Mouse (Mus musculus) spleen, adult 18-20 months (tissue): ENCODE data around the gene Lsamp.

Experiments used
- DNase-seq, 2 experiments: peaks; one replicate each; pipeline ENCODE4 v3.0.0; 2022; ENCODE audit warnings: mixed read lengths in 2 of 2

Lsamp gene

DNA sequence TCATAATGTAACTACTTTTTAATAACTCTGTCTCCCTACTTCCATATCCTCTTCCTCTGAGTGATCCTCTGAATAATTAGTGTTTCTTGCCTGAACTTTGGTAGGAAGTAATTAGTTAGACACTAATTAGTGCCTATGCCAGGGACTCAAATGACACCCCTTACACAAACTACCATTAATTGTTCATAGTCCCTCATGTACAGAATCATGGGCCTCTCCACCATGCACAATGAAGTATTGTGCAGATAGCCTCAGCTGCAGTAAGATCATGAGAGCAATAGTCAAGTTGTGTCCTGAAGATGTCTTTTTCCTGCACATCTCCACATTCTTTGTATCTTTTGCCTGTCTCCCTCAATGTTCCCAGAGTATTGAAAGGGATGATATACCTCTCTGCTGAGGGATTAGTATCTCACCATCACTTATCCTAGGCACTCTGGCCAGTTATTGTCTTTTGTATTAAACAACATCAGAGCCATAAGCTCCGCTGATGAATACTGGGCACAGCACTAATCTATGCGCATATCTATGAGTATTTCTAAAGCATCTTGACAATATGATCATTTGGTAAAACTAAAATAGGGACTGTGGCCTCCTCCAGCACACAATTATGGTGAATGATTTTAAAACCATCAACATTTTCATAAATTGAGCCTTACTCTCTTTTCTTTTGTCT is 1292.0 kb downstream of the Lsamp start:
- DNase-seq = no peak

DNA sequence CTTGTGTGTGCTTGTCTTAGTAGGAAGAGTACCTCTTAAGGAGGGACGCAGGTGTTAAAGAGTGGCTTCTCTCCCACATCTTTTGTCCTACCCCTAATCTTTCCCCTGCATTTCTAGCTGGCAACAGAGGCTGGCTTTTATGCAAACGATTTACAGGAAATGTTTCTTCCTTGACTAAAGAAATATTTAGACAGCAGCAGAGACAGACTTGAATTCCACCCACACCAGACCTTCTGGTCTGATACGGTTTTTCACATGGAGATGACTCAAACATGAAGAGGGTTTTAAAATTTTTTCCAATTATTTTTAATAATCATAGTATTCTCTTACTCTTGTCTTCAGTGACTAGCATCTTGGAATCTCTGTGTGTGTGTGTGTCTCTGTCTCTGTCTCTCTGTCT is 1333.8 kb downstream of the Lsamp start:
- DNase-seq = no peak

DNA sequence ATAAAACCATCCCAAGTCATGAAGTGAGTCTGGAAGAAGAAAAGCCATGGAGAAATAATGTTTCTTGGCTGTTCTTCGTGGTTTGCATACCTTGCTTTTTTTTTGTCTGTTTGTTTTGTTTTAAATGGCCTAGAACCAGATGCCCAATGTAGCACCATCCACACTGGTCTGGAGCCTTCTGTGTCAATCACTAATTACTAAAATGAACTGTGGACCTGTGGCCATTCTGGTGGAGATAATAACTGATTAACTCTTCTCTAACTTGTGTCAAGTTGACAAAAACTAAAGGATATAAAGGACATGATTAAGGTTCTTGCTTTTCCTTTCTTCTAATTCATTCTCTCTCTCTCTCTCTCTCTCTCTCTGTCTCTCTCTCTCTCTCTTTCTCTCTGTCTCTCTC is 1359.3 kb downstream of the Lsamp start:
- no peak for DNase-seq

DNA sequence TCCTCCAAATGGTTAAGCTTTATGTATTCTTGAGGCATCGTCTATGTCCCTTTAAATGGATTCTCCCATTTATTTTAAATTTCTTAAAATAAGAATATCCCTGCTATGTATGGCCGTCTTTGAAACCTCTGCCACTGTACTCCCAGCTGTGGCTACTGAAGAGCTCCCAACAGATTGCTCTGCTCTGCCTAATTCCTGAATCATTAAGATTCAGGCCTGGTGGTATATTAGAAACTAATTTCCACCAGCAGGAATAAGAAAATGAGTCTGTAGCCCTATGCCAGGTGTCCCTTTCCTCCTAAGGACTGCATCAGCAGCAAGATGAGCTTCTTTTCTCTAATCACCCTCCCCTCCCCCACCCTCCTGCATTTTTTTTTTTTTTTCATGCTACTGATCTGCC is 1381.0 kb downstream of the Lsamp start:
- no peak for DNase-seq

DNA sequence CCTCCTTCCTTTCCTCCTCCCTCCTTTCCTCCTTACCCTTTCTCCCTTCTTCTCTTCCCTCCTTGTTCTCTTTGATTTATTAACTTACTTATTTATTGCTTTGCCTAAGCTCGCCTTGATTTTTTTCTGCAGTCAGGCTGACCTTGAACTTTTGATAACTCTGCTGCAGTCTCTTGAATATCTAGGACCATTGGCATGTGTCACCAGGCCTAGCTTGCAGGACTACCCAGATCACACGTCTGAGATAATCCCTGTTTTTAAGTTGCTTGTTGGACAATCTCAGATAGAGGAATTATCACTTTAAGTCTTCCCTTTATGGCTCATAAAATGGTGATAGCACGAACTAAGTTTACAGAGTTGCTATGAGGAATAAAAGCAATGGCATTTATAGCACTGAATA is 1399.5 kb downstream of the Lsamp start:
- DNase-seq = no peak

DNA sequence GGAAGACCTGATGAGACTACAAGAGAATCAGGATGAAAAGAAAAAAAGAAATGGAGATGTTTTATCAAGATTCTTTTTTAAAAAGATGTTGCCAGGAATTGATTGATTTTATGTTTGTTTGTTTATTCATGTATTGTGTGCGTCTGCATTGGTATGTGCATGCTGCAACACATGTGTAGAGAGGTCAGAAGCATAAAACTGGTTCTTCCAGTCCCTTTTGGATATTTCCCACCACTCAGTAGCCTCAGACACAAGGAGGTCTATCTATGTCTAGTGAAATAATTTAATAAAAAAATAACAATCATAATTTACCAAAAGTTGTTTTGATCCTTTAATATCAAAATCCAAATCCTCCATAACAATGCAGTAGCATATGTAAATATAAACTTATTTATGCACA is 1400.1 kb downstream of the Lsamp start:
- no peak for DNase-seq

DNA sequence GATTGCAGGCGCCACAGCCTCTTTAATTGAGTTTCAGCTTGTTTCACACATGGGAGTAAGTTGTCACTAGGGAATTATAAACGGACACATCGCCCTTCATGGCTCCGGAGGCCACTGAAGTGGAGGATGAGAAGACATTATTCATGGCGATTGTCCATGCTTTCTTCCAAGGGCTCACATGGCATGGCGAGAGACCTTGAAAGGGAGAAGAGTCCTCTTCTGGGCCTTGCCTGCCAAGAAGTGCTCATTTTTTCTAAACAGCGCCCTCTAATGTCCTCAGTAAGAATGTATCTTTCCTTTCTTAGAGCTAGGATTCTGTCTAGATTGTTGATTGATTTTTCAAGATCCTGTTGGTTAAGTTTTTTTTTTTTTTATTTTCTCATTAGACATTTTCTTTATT is 1424.7 kb downstream of the Lsamp start:
- DNase-seq = no peak

DNA sequence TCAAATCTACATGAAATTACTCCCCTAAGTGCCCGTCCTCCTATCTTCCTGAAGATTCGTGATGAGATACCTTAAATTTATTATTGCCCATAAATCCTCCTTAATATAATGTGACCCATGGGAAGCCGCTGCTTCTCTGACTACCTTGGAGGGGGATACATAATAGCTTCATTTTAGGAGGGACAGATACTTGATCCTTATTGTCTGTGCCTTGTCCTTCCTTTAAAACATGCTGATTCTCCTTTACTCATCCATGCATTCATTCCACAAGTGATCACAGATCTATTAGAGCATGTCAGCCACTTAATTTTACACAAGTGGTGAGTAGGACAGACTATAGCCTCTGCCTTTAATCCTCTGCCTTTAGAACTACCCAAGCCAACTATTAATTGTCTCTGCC is 1426.5 kb downstream of the Lsamp start:
- no peak for DNase-seq

DNA sequence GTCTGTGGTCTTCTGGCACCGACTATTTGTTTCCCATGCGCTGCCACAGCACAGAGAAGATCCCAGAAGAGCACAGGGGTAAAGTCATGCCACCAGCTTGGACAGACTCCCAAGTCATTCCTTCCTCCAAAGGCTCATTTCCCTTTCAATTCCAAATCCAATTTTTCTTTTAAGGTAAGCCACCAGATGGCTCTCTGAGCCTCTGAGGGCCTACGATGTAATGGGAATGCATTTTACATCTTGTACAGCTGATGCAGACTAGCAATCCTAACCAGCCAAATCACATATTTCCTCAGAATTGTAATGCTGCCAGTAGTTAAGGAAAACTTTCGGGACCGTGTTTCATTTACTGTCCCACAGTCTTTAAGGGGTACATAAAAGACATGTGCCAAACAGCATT is 1433.2 kb downstream of the Lsamp start:
- no peak for DNase-seq

DNA sequence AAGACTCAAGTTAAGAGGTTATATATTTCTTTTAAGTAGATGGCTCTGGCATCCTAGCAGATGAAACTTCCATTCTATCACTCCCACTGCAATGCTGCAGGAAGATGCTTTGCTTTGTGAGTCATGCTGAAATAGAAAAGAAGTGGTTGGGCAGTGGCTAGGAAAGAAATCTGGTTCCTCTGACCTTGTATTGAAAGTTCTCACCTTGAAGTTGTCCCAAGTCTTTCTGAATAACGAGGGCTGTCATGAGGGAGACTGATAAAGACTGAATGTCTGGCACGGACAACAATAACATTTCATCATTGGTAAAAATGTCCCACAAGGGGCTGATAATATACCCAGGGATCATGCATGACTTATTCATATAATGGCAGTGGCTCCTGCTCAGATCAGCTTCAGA is 1483.2 kb downstream of the Lsamp start:
- DNase-seq = no peak

DNA sequence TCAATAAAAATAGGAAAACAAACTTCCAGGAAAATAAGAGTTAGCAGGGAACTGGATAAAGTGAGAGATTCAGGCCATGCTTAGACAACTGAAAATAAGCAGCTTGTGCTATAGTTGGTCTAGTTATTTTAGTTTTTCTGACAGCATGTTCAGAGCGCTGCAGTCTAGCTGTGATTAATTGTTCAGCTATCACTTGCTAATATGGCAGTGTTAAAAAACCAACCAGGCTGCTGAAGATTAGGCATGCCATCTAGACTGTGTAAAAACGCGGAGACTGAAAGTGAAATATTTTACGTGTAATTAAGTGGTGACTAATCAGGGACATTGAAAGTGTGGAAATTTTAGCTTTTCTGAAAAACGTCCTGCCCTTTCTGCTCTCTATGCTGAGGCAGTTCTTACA is 1494.5 kb downstream of the Lsamp start:
- no peak for DNase-seq

DNA sequence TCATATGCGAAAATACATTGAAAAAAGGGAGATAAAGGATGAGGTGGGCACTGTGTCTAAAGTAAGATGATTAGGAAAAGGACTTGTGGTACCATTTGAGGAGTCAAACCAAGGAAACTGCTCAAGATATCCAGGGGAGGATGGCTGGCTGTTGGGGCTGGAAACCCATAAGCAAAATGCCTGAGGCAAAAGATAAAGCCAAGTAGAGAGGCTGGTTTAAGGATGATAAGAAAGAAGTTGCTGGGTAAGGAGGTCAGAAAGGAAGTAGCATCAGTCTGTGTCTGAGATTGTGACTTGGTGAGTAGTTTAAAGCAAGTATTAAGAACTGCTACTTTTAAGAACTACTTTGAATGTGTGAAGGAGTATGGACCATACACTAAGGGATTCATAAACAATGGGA is 1497.7 kb downstream of the Lsamp start:
- DNase-seq = no peak

DNA sequence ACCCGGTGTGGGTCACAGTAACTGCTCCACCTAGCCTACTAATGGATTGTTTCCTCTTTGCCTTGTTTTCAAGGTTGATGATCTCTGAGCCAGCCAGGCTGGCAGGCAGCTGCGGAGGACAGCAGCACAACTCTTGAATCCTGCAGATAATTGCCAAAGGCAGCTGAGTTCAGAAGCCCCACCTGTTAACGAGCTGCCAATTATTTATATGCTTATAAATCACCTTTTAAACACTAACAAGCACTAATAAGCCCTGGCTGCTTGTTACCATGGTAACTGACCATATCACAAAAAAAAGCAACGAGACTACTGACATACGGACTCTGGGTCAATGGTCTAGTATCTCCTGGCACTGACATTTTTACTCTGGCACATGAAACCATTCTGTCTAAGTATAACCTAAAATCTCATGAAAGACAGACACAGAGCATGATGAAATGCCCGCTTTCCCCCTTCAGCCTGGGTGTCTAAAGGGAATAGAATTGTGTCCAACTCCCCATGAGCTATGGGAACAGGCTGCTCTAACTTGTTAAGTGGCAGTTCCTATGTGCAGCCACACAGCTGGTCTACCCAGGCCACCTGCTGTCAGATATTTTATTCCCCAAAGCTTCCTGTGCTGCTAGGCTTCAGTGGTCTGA is 1526.9 kb downstream of the Lsamp start:
- no peak for DNase-seq

DNA sequence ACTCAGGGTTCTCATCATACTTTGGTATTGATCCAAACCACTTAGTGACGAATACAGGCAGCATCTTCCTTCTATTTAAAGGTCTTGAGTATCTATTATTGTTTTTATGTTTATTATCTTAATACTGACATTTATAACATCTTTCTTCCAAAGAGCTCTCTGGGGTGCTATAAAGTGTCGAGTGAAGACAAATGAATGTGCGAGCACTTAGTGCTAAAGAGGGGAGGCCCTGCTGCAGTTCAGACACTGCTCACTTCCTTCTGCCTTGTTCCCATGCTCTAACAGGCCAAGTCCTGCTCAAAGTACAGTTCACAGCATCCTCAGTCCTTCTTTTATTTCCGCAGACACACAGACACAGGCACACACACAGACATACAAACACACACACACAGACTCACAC is 1537.4 kb downstream of the Lsamp start:
- DNase-seq = no peak

DNA sequence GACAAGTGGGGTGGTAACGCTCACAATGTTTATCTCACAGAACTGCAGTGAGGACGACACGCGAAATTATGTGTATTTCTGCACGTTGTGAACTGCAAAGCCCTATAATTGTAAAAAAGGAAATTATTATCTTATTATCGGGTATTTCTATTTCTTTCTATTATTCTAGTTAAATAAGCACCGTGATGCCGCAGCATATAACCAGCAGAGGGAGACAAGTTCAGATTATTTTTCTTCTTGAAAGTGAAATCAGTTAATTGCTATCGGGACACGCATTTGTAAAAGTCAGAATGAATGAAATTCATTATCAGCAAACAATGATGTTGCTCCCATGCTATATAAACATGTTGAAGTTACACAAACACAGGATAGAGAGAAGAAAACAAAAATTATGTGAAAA is 1540.1 kb downstream of the Lsamp start:
- DNase-seq = no peak

DNA sequence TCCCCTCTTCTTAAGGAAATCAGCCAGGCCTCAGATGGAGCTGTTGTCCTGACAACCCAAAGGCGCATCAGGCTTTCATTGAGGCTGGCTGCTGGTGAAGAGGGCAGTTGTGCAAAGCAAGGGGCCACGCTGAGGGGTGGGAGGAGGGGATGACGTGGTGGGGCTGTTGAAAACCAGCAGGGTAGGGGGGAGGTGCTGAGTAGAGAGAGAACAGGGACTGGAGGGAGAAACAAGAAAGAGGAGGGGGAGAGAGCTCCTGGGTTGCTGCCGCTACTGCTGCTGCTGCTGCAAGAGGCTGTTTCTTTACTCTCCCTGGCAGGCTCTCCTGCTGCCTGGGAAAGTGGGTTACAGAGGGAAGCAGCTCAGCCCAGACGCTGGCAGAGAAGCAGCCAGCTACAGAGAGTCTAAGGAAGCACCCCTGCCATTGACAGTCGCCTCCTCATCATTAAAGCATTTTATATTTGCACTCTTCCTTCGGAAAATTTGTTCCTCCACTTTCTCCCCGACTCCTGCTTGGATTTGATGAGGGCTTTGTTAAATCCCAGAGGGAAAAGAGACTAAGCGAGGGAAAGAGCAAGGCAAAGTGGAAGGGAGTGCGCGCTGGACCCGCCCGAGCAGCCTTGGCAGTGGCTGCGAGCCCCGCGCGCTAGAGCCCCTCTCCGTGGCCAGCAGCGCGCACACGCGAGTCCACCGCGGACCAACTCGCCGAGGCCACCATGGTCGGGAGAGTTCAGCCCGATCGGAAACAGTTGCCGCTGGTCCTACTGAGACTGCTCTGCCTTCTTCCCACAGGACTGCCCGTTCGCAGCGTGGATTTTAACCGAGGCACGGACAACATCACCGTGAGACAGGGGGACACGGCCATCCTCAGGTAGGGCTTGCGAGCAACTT is 1548.7 kb downstream of the Lsamp start:
- no peak for DNase-seq

DNA sequence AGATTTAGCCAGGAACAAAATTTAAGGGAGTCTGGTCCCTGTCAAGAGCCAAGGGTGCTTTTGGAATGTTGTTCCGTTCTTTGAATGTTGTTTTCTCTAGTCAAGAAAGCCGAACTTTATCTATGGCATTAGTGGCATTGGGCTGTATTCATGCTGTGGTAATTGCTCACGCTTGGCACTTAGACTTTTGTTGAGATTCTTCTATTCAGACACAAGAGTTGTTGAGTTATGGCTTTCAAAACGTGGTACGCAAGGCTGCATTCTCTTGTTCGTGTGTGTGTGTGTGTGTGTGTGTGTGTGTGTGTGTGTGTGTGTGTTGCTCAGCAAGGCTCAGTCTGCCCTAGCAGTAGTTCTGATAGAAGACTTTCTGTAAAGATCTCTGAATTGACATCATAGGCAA is 1549.5 kb downstream of the Lsamp start:
- no peak for DNase-seq

DNA sequence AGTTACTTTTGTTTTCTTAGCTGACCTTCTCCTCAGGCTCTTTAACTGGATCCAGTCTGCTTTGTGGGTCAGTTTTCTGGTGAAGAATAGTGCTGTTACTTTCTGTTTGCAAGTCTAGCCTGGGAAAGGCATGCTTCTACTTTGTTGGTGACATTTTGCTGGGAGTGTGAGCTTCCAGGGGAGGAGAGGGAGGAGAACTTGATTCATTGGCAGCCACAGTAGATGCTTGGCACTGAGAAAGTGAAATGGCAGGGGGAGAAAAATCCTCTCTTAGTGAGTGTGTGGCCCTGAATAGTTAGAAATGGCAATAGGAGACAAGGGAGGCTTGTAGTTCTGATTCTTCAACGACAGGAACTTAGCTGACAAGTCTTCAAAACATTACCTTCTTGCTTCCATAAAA is 1551.6 kb downstream of the Lsamp start:
- no peak for DNase-seq

DNA sequence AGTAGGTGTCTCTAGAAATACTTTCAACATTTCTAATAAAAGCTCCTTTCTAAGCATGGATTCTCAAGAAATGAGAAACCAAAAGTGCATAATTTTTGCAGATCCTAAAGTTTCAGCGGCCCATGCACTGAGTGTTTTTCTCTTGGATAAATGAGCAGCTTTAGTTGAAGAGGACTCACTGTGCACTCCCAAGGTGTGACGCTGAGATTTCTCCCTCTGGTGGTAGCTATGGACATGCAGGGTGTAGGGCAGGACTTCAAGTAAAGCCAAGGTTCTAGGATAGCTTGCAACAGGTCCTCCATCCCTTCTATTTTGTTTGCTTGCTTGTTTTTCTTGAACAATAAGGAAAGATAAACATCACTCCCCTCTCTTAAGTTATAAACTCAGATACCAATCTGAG is 1558.5 kb downstream of the Lsamp start:
- no peak for DNase-seq

DNA sequence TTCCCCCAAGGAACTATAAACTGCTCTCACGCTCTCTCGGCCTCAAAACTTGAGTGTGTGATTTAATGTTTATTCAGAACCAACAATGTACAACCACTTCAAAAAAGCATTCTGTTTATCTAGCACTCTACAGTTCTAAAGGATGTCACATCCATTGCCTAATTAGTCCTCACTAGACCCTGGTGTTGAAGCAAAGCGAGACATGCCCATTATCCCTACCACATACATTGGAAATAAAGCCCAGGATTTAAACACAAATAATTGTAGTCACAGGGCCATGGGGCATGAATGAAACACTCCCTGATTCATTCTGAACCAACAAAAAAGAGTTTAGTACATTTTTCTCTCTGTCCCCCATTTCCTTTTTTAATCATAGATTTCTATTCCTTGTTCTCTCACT is 1567.0 kb downstream of the Lsamp start:
- no peak for DNase-seq

DNA sequence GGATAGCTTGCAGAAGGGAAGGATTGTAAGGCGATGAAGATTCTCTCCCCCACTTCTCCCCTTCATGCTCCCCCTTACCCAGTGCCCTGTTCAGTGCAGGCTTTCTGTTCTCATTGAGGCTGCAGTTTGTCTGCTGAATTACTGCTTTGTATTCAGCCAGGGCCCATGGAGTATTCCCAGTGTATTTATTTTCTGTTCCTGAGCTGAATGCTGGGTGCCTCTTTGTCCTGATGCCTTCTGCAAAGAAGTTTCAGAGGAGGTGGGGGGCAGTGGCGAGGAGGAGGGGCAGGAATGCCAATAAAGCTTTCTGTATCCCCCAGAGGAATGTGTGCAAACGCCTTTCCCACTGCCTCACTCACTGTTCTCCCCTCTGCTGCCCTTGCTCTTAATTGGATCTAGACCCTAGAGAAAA is 1567.7 kb downstream of the Lsamp start:
- DNase-seq = no peak

DNA sequence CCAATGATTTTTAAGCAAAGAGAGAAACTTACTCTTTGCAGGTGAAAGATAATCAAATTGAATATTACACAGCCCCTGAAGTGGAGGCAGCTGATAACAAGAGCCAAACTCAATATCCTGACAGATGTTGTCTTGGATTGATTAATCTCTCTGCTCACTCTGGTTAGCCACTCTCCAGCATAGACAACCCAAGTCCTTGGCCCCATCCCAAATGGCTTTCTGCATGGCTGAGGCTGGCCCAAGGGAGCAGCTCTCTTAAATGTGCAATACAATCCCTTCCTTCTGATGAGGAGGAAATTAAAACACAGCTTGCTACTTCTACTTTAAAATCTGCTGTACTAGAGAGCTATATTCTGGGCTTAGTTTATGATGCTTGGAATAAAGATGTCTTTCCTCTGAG is 1572.9 kb downstream of the Lsamp start:
- DNase-seq = no peak

DNA sequence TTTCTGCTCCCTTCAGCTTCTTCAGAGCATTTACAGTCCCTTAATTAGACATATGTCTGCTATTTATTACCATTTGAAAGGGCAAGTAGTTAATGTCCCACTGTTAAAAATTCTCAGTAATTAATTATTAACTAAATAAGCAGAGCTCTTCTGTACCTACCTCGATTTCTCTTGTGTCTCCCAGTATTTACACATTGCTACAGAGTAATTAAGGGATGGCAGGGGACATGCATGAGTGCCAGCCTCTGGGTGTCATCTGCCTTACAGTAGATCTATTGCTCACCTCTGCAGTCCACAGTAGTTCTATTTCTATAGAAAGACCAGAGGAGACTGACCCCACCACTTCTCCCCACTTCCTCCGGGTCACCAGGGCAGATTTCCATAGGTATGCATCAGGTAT is 1581.1 kb downstream of the Lsamp start:
- DNase-seq = no peak

DNA sequence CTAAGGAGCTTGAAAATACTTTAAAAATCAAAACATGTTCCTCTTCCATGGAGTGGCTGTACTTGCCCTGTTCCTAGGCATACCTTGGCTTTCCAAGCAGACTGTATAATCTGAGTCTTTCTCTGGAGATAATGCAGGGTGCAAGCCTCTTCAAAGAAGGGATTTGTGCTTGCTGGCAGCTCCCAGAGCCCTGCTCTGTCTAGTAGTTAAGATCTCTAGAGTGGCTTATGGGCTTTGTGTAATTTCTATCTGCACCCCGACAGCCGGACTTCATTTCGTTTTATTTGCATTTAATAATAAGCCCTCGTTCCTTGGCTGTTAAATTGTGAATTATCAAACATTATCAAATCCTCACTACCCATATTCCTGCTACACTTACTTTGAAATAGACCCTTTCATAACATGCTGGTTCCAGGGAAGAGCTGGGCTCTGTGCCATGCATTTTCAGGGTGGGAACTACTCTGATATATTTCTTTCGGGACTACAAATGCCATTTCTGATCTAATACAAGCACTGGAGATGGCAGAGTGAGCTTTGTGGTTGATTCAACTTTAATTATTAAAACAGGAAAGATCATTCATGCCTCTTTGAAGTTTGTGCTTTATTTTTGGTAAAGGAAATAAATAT is 1604.6 kb downstream of the Lsamp start:
- DNase-seq = no peak
